Mouse (Mus musculus) intestine, embryonic 16.5 days (tissue): Measurements from ENCODE around the gene Add3. TPM values are rescaled to one million over a fixed set of nuclear protein-coding genes. Genes with fewer than 3 reads are reported as not detected.

Experiments
- ATAC-seq: fragments of 200-750 bp; cut with Nextera tagmentation; 2 replicates; pipeline ENCODE4 v1.8.0; 2017; ENCODE audit warnings: moderate TSS enrichment, moderate library complexity
- H3K27ac ChIP-seq: fragments of 300-500 bp; sonication (generic); 2 replicates; pipeline ENCODE4 v1.5.1; 2014; ENCODE audit warnings: mild to moderate bottlenecking, low read length
- H3K27me3 ChIP-seq: fragments of 300-500 bp; sonication (generic); replicated peaks from 2 replicates; pipeline ENCODE4 v1.6.1; 2014; ENCODE audit warnings: low read length, control low read depth, mixed read lengths; ENCODE audit not compliant: control insufficient read depth, insufficient read depth
- H3K36me3 ChIP-seq: fragments of 300-500 bp; sonication (generic); 2 replicates; pipeline ENCODE4 v1.6.1; 2014; ENCODE audit warnings: low read length, control low read depth; ENCODE audit not compliant: control insufficient read depth, insufficient read depth
- H3K4me1 ChIP-seq: fragments of 300-500 bp; sonication (generic); 2 replicates; pipeline ENCODE4 v1.6.1; 2014; ENCODE audit warnings: low read length, control low read depth, mixed read lengths; ENCODE audit not compliant: control insufficient read depth, insufficient read depth
- H3K4me2 ChIP-seq: fragments of 300-500 bp; sonication (generic); 2 replicates; pipeline ENCODE4 v1.6.1; 2014; ENCODE audit warnings: low read depth, low read length, control low read depth
- H3K4me3 ChIP-seq: fragments of 300-500 bp; sonication (generic); 2 replicates; pipeline ENCODE4 v1.5.1; 2014; ENCODE audit warnings: mild to moderate bottlenecking, low read length
- H3K9ac ChIP-seq: fragments of 300-500 bp; sonication (generic); 2 replicates; pipeline ENCODE4 v1.6.1; 2014; ENCODE audit warnings: low read depth, low read length
- H3K9me3 ChIP-seq: fragments of 300-500 bp; sonication (generic); 2 replicates; pipeline ENCODE4 v1.6.1; 2016; ENCODE audit warnings: low read length, control low read depth; ENCODE audit not compliant: control insufficient read depth
- WGBS: fragments of 180-500 bp; shearing (Covaris S2); extraction: QIAGEN DNeasy Blood & Tissue Kit; methylation state at CpG from one replicate; pipeline ENCODE4 v1.1.7; 2014; 5-methylcytosine and 5-hydroxymethylcytosine counted together
- polyA plus RNA-seq: library from polyadenylated mRNA; unstranded; fragments of >200 nt; fragmentation: Nextera tagmentation; extraction: Ambion mirVana; gene quantifications from 2 replicates; pipeline ENCODE4 v1.2.1, GENCODE M21; 2015

Gene Add3
- polyA plus RNA-seq, 1 experiment from 2014 or later = 120 TPM

- no peak overlapping the region for H3K27ac ChIP-seq
Measured at GRCm38 (mm10) chr19:53186456-53186855, 46.2 kb downstream of the Add3 start.

GRCm38 (mm10) chr19:53187533-53187932, 47.3 kb downstream of the Add3 start:
- Histone ChIP-seq H3K36me3 (no peaks in the 10 kb centered on the region), H3K4me3 (no peak overlapping the region), H3K27ac (no peak overlapping the region), H3K27me3 (no peaks in the 10 kb centered on the region), H3K4me2 (no peak overlapping the region), H3K9me3 (no peaks in the 10 kb centered on the region), H3K4me1 (peaks cover 45% of the 10 kb centered on the region), H3K9ac (no peak overlapping the region)
- 69% methylated on average over 7 of the region's 7 CpGs for WGBS
- ATAC-seq = no peak

More at GRCm38 (mm10) chr19:53186456-53186855, 46.2 kb downstream of the Add3 start:
- H3K36me3 ChIP-seq = no peaks in the 10 kb centered on the region
- no peak overlapping the region for H3K4me3 ChIP-seq
- H3K4me1 ChIP-seq = peaks cover 53% of the 10 kb centered on the region
- no peak overlapping the region for H3K4me2 ChIP-seq
- no peak overlapping the region for H3K9ac ChIP-seq
- ATAC-seq = no peak
- H3K27me3 ChIP-seq = no peaks in the 10 kb centered on the region
- H3K9me3 ChIP-seq = no peaks in the 10 kb centered on the region
- WGBS = 49% methylated on average over 4 of the region's 4 CpGs

GRCm38 (mm10) chr19:53188186-53188585, 47.9 kb downstream of the Add3 start:
- Histone ChIP-seq H3K4me1 (peaks cover 40% of the 10 kb centered on the region), H3K9me3 (no peaks in the 10 kb centered on the region), H3K27me3 (no peaks in the 10 kb centered on the region), H3K27ac (no peak overlapping the region), H3K4me2 (no peak overlapping the region), H3K9ac (no peak overlapping the region), H3K36me3 (no peaks in the 10 kb centered on the region), H3K4me3 (no peak overlapping the region)
- WGBS = 72% methylated on average over 6 of the region's 6 CpGs
- ATAC-seq = no peak

GRCm38 (mm10) chr19:53188724-53189220, 48.5 kb downstream of the Add3 start:
- ATAC-seq = no peak
- H3K27me3 ChIP-seq = no peaks in the 10 kb centered on the region
- no peak overlapping the region for H3K4me2 ChIP-seq
- H3K27ac ChIP-seq = no peak overlapping the region
- no peak overlapping the region for H3K4me3 ChIP-seq
- no peaks in the 10 kb centered on the region for H3K9me3 ChIP-seq
- H3K9ac ChIP-seq = no peak overlapping the region
- WGBS = 78% methylated on average over 5 of the region's 5 CpGs
- no peaks in the 10 kb centered on the region for H3K36me3 ChIP-seq
- H3K4me1 ChIP-seq = peaks cover 35% of the 10 kb centered on the region

GRCm38 (mm10) chr19:53189736-53190135, 49.5 kb downstream of the Add3 start:
- peaks cover 35% of the 10 kb centered on the region for H3K4me1 ChIP-seq
- WGBS = 94% methylated on average over 3 of the region's 3 CpGs
- ATAC-seq = no peak

DNA sequence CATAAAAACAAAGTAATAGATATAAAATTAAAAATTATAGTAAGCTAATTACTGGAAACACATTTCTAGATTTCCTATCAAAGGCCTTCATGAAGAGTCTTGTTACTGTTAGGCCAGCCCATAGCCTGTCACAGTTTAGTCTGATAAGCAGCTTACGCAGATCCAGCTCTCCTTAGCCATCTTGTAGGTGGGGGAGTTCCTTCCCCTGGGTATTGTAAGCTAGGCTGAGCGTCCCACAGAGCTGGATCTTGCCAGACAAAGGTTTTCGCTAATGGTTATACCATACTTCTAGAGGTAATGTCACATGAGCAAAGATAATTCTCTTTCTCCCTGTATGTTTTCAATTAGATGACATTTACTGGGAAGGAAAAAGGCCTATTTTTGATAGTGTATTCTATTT, 50.0 kb downstream of the Add3 start:
- Histone ChIP-seq H3K4me2 (no peak overlapping the region), H3K9me3 (no peaks in the 10 kb centered on the region), H3K27ac (no peak overlapping the region), H3K36me3 (no peaks in the 10 kb centered on the region), H3K27me3 (no peaks in the 10 kb centered on the region), H3K4me3 (no peak overlapping the region), H3K4me1 (peaks cover 33% of the 10 kb centered on the region), H3K9ac (no peak overlapping the region)
- 84% methylated on average over 3 of the region's 3 CpGs for WGBS
- no peak for ATAC-seq

More at GRCm38 (mm10) chr19:53189736-53190135, 49.5 kb downstream of the Add3 start:
- Histone ChIP-seq H3K9ac (no peak overlapping the region), H3K27me3 (no peaks in the 10 kb centered on the region), H3K4me3 (no peak overlapping the region), H3K36me3 (no peaks in the 10 kb centered on the region), H3K27ac (no peak overlapping the region), H3K9me3 (no peaks in the 10 kb centered on the region), H3K4me2 (no peak overlapping the region)

- no peak overlapping the region for H3K9ac ChIP-seq
- ATAC-seq = no peak
- no peaks in the 10 kb centered on the region for H3K9me3 ChIP-seq
- H3K27me3 ChIP-seq = no peaks in the 10 kb centered on the region
- H3K4me3 ChIP-seq = no peak overlapping the region
- no peak overlapping the region for H3K27ac ChIP-seq
- 52% methylated on average over 6 of the region's 6 CpGs for WGBS
- no peak overlapping the region for H3K4me2 ChIP-seq
- peaks cover 26% of the 10 kb centered on the region for H3K4me1 ChIP-seq
- no peaks in the 10 kb centered on the region for H3K36me3 ChIP-seq
Measured at GRCm38 (mm10) chr19:53191867-53192487, 51.7 kb downstream of the Add3 start.

- Histone ChIP-seq H3K36me3 (no peaks in the 10 kb centered on the region), H3K4me1 (peaks cover 19% of the 10 kb centered on the region), H3K4me2 (no peak overlapping the region), H3K9me3 (no peaks in the 10 kb centered on the region), H3K27ac (no peak overlapping the region), H3K27me3 (no peaks in the 10 kb centered on the region), H3K9ac (no peak overlapping the region), H3K4me3 (no peak overlapping the region)
- 84% methylated on average over 2 of the region's 2 CpGs for WGBS
- no peak for ATAC-seq
Measured at GRCm38 (mm10) chr19:53193190-53193589, 52.9 kb downstream of the Add3 start.

DNA sequence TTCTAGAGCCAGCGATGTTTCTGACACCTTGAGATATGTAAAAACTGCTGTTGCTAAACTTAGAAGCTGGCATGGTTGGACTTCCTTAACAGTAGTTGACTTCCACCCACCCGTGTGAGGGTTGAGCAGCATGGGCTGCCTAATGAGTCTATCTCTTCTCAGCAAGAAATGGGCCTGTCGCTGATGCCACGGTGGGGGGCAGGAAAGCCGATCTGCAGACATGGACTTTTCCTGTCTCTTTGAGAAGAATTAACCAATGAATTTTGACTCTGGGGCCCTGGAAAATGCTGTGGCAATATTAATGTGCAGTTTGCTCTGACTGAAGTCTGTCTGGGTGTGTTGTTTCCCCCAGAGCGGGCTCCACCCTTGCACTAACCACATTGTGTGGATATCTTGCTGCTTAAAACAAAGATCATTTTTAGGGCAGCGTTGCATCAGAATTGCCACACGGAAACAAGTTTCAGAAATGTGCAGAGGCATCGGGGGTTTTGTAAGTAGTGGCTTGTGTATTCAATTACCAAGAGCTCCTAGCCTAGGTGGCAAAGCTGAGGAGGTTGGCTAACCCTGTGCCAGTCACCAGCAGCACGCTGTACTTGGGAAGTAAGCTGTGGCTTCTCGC, 53.8 kb downstream of the Add3 start:
- Histone ChIP-seq H3K27ac (peak overlapping the region; percentile 46), H3K27me3 (no peaks in the 10 kb centered on the region), H3K4me3 (no peak overlapping the region), H3K36me3 (no peaks in the 10 kb centered on the region), H3K4me2 (no peak overlapping the region), H3K9me3 (no peaks in the 10 kb centered on the region), H3K9ac (no peak overlapping the region), H3K4me1 (peaks cover 17% of the 10 kb centered on the region)
- ATAC-seq = peak; percentile 48
- WGBS = 71% methylated on average over 11 of the region's 11 CpGs
